Mouse (Mus musculus) stomach, adult 2 months (tissue): ENCODE data around the gene Trim24. TPM values are rescaled to one million over a fixed set of nuclear protein-coding genes. Genes with fewer than 3 reads are reported as not detected.

Source experiments
- polyA plus RNA-seq: library from polyadenylated mRNA; depleted of rRNA; stranded (reverse); fragments of >200 nt; gene quantifications from 2 replicates; pipeline ENCODE4 v1.2.3, GENCODE M21; 2012; rRNA removed

Gene Trim24
- polyA plus RNA-seq: 4.7 and 6.3 TPM in 2 replicates

GRCm38 (mm10) chr6:37870245-37871136 is at the start of gene Trim24:
TSS of gene Trim24 (plus strand) at chr6:37870811.

Other genes with a start within 250 kb of the Trim24 start
- 0.51 and 0.78 TPM in 2 replicates for gene Svopl, start 176.2 kb downstream of the Trim24 start, polyA plus RNA-seq
- 5.8 and 7.3 TPM in 2 replicates for gene Tmem213, start 238.4 kb downstream of the Trim24 start, polyA plus RNA-seq